Comparison of ENCODE assay signal across 9 mouse cellular contexts in genomic region chr7:37336171-37336850, GRCm38 (mm10).
DNase-seq lines count a peak whose midpoint lies in the region; ATAC-seq and TF ChIP-seq lines count a peak whose summit lies in the region.
"Had no signal": no experiment of that assay in that cellular context is flagged by ENCODE, and none has a peak within 500 bp of the region (broad histone marks: within the 10 kb centered on the region; RNA-seq: fewer than 3 reads in every experiment).

No protein-coding gene starts in this region.

- WGBS in heart, embryonic 13.5 days = 22% methylated on average over 12 of the region's 12 CpGs
- WGBS in heart, adult 2 months = 38% methylated on average over 12 of the region's 12 CpGs
- WGBS in hindbrain, embryonic 12.5 days = 15% methylated on average over 12 of the region's 12 CpGs
- WGBS in midbrain, embryonic 14.5 days = 5% methylated on average over 12 of the region's 12 CpGs

- no peak for TF ChIP-seq CTCF in heart, adult 2 months (IDR thresholded peaks at IDR 0.05)
- no peak for TF ChIP-seq CTCF in cortical plate, adult 2 months (IDR thresholded peaks at IDR 0.05; ENCODE audit: extremely low read depth, insufficient read depth, low read length)

- H3K4me2 ChIP-seq in heart, embryonic 13.5 days = peak overlapping the region; percentile 77
- H3K4me2 ChIP-seq in hindbrain, embryonic 12.5 days (replicated peaks) = peak overlapping the region; percentile 66
- peak overlapping the region; percentile 73 for H3K4me2 ChIP-seq in midbrain, embryonic 14.5 days (ENCODE audit: low read length)

- H3K9ac ChIP-seq in heart, embryonic 13.5 days = peak overlapping the region; percentile 79
- H3K9ac ChIP-seq in heart, adult 2 months (ENCODE audit: low read depth, low read length) = no peak overlapping the region
- H3K9ac ChIP-seq in hindbrain, embryonic 12.5 days = 0 out of 2 replicates have a peak overlapping the region, but pooled peaks have one; percentile 42
- peak overlapping the region; percentile 43 for H3K9ac ChIP-seq in midbrain, embryonic 14.5 days (replicated peaks; ENCODE audit: low read length)

- H3K27ac ChIP-seq in heart, embryonic 13.5 days (replicated peaks) = no peak overlapping the region
- H3K27ac ChIP-seq in heart, adult 2 months = no peak overlapping the region
- peak overlapping the region; percentile 83; the same call in 1 of the 2 replicates for H3K27ac ChIP-seq in cortical plate, adult 2 months (ENCODE audit: insufficient read depth, low read length)
- H3K27ac ChIP-seq in hindbrain, embryonic 12.5 days = peak overlapping the region; percentile 64; the same call in 1 of the 2 replicates
- peak overlapping the region; percentile 66 for H3K27ac ChIP-seq in midbrain, embryonic 14.5 days (replicated peaks; ENCODE audit: low read depth, low read length)

- no peaks in the 10 kb centered on the region for H3K36me3 ChIP-seq in heart, embryonic 13.5 days
- no peaks in the 10 kb centered on the region for H3K36me3 ChIP-seq in heart, adult 2 months (ENCODE audit: control insufficient read depth, insufficient read depth, low read length)
- H3K36me3 ChIP-seq in hindbrain, embryonic 12.5 days = no peaks in the 10 kb centered on the region
- H3K36me3 ChIP-seq in midbrain, embryonic 14.5 days (ENCODE audit: control insufficient read depth, insufficient read depth, low read length) = no peaks in the 10 kb centered on the region

- H3K27me3 ChIP-seq in heart, embryonic 13.5 days (replicated peaks) = peaks cover 56% of the 10 kb centered on the region
- 0 out of 2 replicates have a peak, but pooled peaks cover 1% of the 10 kb centered on the region for H3K27me3 ChIP-seq in heart, adult 2 months (ENCODE audit: control insufficient read depth, insufficient read depth, low read length)
- peaks cover 4% of the 10 kb centered on the region; the same call in 1 of the 2 replicates for H3K27me3 ChIP-seq in hindbrain, embryonic 12.5 days
- no peaks in the 10 kb centered on the region for H3K27me3 ChIP-seq in midbrain, embryonic 14.5 days (ENCODE audit: control insufficient read depth, insufficient read depth, low read length)

- DNase-seq in heart, adult 2 months = no peak
- no peak for DNase-seq in midbrain, embryonic 14.5 days
- no peak for DNase-seq in right cerebral cortex, postnatal 25 days
- DNase-seq: gastrocnemius, postnatal 14 days had no signal

- peak overlapping the region; percentile 55 for H3K4me3 ChIP-seq in heart, embryonic 13.5 days
- no peak overlapping the region; the same call in 1 of the 2 replicates for H3K4me3 ChIP-seq in heart, adult 2 months
- H3K4me3 ChIP-seq in cortical plate, adult 2 months (ENCODE audit: insufficient read depth, low read length) = peak overlapping the region; percentile 16; the same call in 1 of the 2 replicates
- H3K4me3 ChIP-seq in hindbrain, embryonic 12.5 days = peak overlapping the region; percentile 34
- peak overlapping the region; percentile 34 for H3K4me3 ChIP-seq in midbrain, embryonic 14.5 days (replicated peaks; ENCODE audit: low read depth, low read length)

- ATAC-seq in heart, embryonic 13.5 days (ENCODE audit: extremely low read depth, insufficient number of reproducible peaks, low FRiP score, low TSS enrichment) = no peak
- ATAC-seq in hindbrain, embryonic 12.5 days (ENCODE audit: low FRiP score) = no peak
- ATAC-seq in midbrain, embryonic 14.5 days (ENCODE audit: low FRiP score, low TSS enrichment) = no peak; the same call in 1 of the 2 replicates
- no peak for ATAC-seq in monocyte, adult 5-6 weeks (replicated peaks; ENCODE audit: insufficient number of reproducible peaks, low FRiP score, low TSS enrichment, poor library complexity, severe bottlenecking)
- no peak for ATAC-seq in erythroblast, adult 5-6 weeks (replicated peaks; ENCODE audit: low FRiP score, poor library complexity, severe bottlenecking)

- no peak for TF ChIP-seq EP300 in heart, adult 2 months (IDR thresholded peaks at IDR 0.05; ENCODE audit: insufficient read depth, low read depth, low read length)

- no peaks in the 10 kb centered on the region for H3K79me2 ChIP-seq in heart, adult 2 months (replicated peaks; ENCODE audit: control insufficient read depth, insufficient read depth, low read length)

- no peaks in the 10 kb centered on the region for H3K9me3 ChIP-seq in heart, embryonic 13.5 days
- no peaks in the 10 kb centered on the region for H3K9me3 ChIP-seq in hindbrain, embryonic 12.5 days (replicated peaks)
- H3K9me3 ChIP-seq in midbrain, embryonic 14.5 days (ENCODE audit: control insufficient read depth, low read length) = no peaks in the 10 kb centered on the region

- H3K4me1 ChIP-seq in heart, embryonic 13.5 days = peaks cover 17% of the 10 kb centered on the region
- no peaks in the 10 kb centered on the region for H3K4me1 ChIP-seq in heart, adult 2 months (ENCODE audit: control insufficient read depth, insufficient read depth, low read length)
- peaks cover 4% of the 10 kb centered on the region; the same call in 1 of the 2 replicates for H3K4me1 ChIP-seq in cortical plate, adult 2 months (ENCODE audit: control insufficient read depth, insufficient read depth, low read length)
- peaks cover 36% of the 10 kb centered on the region for H3K4me1 ChIP-seq in hindbrain, embryonic 12.5 days
- peaks cover 27% of the 10 kb centered on the region for H3K4me1 ChIP-seq in midbrain, embryonic 14.5 days (ENCODE audit: control insufficient read depth, insufficient read depth, low read length)

- intact Hi-C loops in heart, adult 2 months (cut with DNase I) = no loop called here

- no peak for TF ChIP-seq POLR2A in heart, adult 2 months (IDR thresholded peaks at IDR 0.05; ENCODE audit: insufficient read depth, low read depth, low read length)
- no peak for TF ChIP-seq POLR2A in cortical plate, adult 2 months (IDR thresholded peaks at IDR 0.05; ENCODE audit: extremely low read depth, insufficient read depth, low read length)

Comparison
In these comparisons a context has a peak if more than half of its experiments do, and no peak if none do; other contexts are left out.
1. H3K27ac ChIP-seq: peak in cortical plate, adult 2 months (single experiment), hindbrain, embryonic 12.5 days (single experiment) and midbrain, embryonic 14.5 days (single experiment); none in heart, embryonic 13.5 days (single experiment) and heart, adult 2 months (single experiment).
2. Peak in every context shown above with its lines, with median percentiles within 50 percentile points of each other: H3K4me2 ChIP-seq.